In genomic region chr8:106623451-106623850, GRCm38 (mm10) we compare ENCODE assay signal across 19 mouse cellular contexts. TPM values are rescaled to one million over a fixed set of nuclear protein-coding genes. Genes with fewer than 3 reads are reported as not detected.
DNase-seq lines count a peak whose midpoint lies in the region; ATAC-seq lines count a peak whose summit lies in the region.
"Had no signal": no experiment of that assay in that cellular context is flagged by ENCODE, and none has a peak within 500 bp of the region (broad histone marks: within the 10 kb centered on the region; RNA-seq: fewer than 3 reads in every experiment).

No protein-coding gene starts in this region.

- H3K4me3 ChIP-seq in limb, embryonic 15.5 days, result no peak overlapping the region
- no peak overlapping the region for H3K4me3 ChIP-seq in limb, embryonic 10.5 days
- H3K4me3 ChIP-seq in kidney, embryonic 15.5 days (replicated peaks), result no peak overlapping the region
- H3K4me3 ChIP-seq in stomach, embryonic 15.5 days (replicated peaks), result no peak overlapping the region
- H3K4me3 ChIP-seq: embryonic facial prominence, embryonic 12.5 days; heart, embryonic 10.5 days; hindbrain, embryonic 10.5 days; limb, embryonic 12.5 days; midbrain, embryonic 10.5 days had no signal

- H3K27ac ChIP-seq in limb, embryonic 15.5 days, result 0 out of 2 replicates have a peak overlapping the region, but pooled peaks have one; percentile 34
- H3K27ac ChIP-seq in limb, embryonic 10.5 days, result no peak overlapping the region
- H3K27ac ChIP-seq in kidney, embryonic 15.5 days, result peak overlapping the region; percentile 86
- peak overlapping the region; percentile 80; the same call in 1 of the 2 replicates for H3K27ac ChIP-seq in stomach, embryonic 15.5 days
- H3K27ac ChIP-seq: embryonic facial prominence, embryonic 12.5 days; heart, embryonic 10.5 days; hindbrain, embryonic 10.5 days; hindbrain, postnatal 0 days; limb, embryonic 12.5 days; macrophage; midbrain, embryonic 10.5 days had no signal

- ATAC-seq in limb, embryonic 15.5 days (ENCODE audit: insufficient number of reproducible peaks, low FRiP score, low TSS enrichment, low read depth), result no peak
- no peak for ATAC-seq in kidney, embryonic 15.5 days (replicated peaks; ENCODE audit: low FRiP score)
- ATAC-seq in stomach, embryonic 15.5 days (ENCODE audit: insufficient read depth, low FRiP score, low read depth), result no peak
- ATAC-seq: forebrain, embryonic 16.5 days; hindbrain, postnatal 0 days had no signal

- no peaks in the 10 kb centered on the region for H3K36me3 ChIP-seq in limb, embryonic 15.5 days
- no peaks in the 10 kb centered on the region for H3K36me3 ChIP-seq in limb, embryonic 10.5 days
- no peaks in the 10 kb centered on the region for H3K36me3 ChIP-seq in kidney, embryonic 15.5 days
- no peaks in the 10 kb centered on the region for H3K36me3 ChIP-seq in stomach, embryonic 15.5 days
- H3K36me3 ChIP-seq: embryonic facial prominence, embryonic 12.5 days; heart, embryonic 10.5 days; hindbrain, embryonic 10.5 days; limb, embryonic 12.5 days; midbrain, embryonic 10.5 days had no signal

- DNase-seq in limb, embryonic 10.5 days (ENCODE audit: low spot score), result no peak
- peak; percentile 55 for DNase-seq in NIH3T3 (ENCODE audit: low read depth)
- no peak for DNase-seq in left cerebral cortex, postnatal 25 days (ENCODE audit: low spot score in 2 of 2)
- no peak for DNase-seq in cerebellum, adult 18-20 months
- DNase-seq: adrenal gland, adult 2 months; cerebellum, adult 9-10 months; lung, embryonic 14.5 days; thymus, postnatal 36 days had no signal

- H3K9ac ChIP-seq in limb, embryonic 15.5 days, result no peak overlapping the region
- H3K9ac ChIP-seq in kidney, embryonic 15.5 days, result no peak overlapping the region
- H3K9ac ChIP-seq in stomach, embryonic 15.5 days, result no peak overlapping the region
- H3K9ac ChIP-seq: embryonic facial prominence, embryonic 12.5 days; limb, embryonic 12.5 days; lung, embryonic 14.5 days had no signal

- no peak overlapping the region for H3K4me2 ChIP-seq in limb, embryonic 15.5 days
- H3K4me2 ChIP-seq in kidney, embryonic 15.5 days, result 0 out of 2 replicates have a peak overlapping the region, but pooled peaks have one; percentile 7
- no peak overlapping the region for H3K4me2 ChIP-seq in stomach, embryonic 15.5 days
- H3K4me2 ChIP-seq: embryonic facial prominence, embryonic 12.5 days; limb, embryonic 12.5 days; lung, embryonic 14.5 days had no signal

- intact Hi-C loops in left cerebral cortex, postnatal 25 days (cut with DNase I), result no loop called here

- 74% methylated on average over 3 of the region's 3 CpGs for WGBS in limb, embryonic 15.5 days
- 93% methylated on average over 3 of the region's 3 CpGs for WGBS in limb, embryonic 10.5 days
- 67% methylated on average over 3 of the region's 3 CpGs for WGBS in kidney, embryonic 15.5 days
- 68% methylated on average over 3 of the region's 3 CpGs for WGBS in stomach, embryonic 15.5 days

- H3K4me1 ChIP-seq in limb, embryonic 15.5 days, result peaks cover 15% of the 10 kb centered on the region
- peaks cover 24% of the 10 kb centered on the region for H3K4me1 ChIP-seq in limb, embryonic 10.5 days
- peaks cover 49% of the 10 kb centered on the region for H3K4me1 ChIP-seq in kidney, embryonic 15.5 days
- H3K4me1 ChIP-seq in stomach, embryonic 15.5 days, result peaks cover 26% of the 10 kb centered on the region

- H3K9me3 ChIP-seq in limb, embryonic 15.5 days, result no peaks in the 10 kb centered on the region
- H3K9me3 ChIP-seq in limb, embryonic 10.5 days (replicated peaks), result no peaks in the 10 kb centered on the region
- no peaks in the 10 kb centered on the region for H3K9me3 ChIP-seq in kidney, embryonic 15.5 days (replicated peaks)
- no peaks in the 10 kb centered on the region for H3K9me3 ChIP-seq in stomach, embryonic 15.5 days
- H3K9me3 ChIP-seq: embryonic facial prominence, embryonic 12.5 days; heart, embryonic 10.5 days; hindbrain, embryonic 10.5 days; midbrain, embryonic 10.5 days had no signal

- H3K27me3 ChIP-seq in limb, embryonic 15.5 days, result no peaks in the 10 kb centered on the region
- no peaks in the 10 kb centered on the region for H3K27me3 ChIP-seq in limb, embryonic 10.5 days (ENCODE audit: low read depth, poor library complexity, severe bottlenecking)
- no peaks in the 10 kb centered on the region for H3K27me3 ChIP-seq in kidney, embryonic 15.5 days
- no peaks in the 10 kb centered on the region for H3K27me3 ChIP-seq in stomach, embryonic 15.5 days (replicated peaks)
- H3K27me3 ChIP-seq: embryonic facial prominence, embryonic 12.5 days; limb, embryonic 12.5 days had no signal

RNA-seq across cellular contexts. Expression of gene Cdh1, which starts 20.3 kb away (rescaled TPM):
- polyA plus RNA-seq in limb, embryonic 15.5 days (2015; fragmentation: Nextera tagmentation; extraction: Ambion mirVana), result 67.3 and 77.8 TPM in 2 replicates
- polyA plus RNA-seq in limb, embryonic 10.5 days (2016; fragmentation: Nextera tagmentation; extraction: Ambion mirVana), result 15.4 and 16.4 TPM in 2 replicates
- 80.8 and 81.7 TPM in 2 replicates for polyA plus RNA-seq in kidney, embryonic 15.5 days (2015; fragmentation: Nextera tagmentation; extraction: Ambion mirVana)
- polyA plus RNA-seq in stomach, embryonic 15.5 days (2015; fragmentation: Nextera tagmentation; extraction: Ambion mirVana), result 163 and 189 TPM in 2 replicates
- total RNA-seq in left cerebral cortex, postnatal 25 days (2021), result 1 to 10 TPM; 2.3 to 2.5 TPM

RNA-seq across cellular contexts. Expression of gene Gm10073, which starts 50.2 kb away (rescaled TPM):
- 12.4 and 13.3 TPM in 2 replicates for polyA plus RNA-seq in limb, embryonic 15.5 days (2015; fragmentation: Nextera tagmentation; extraction: Ambion mirVana)
- 7.9 and 8.0 TPM in 2 replicates for polyA plus RNA-seq in limb, embryonic 10.5 days (2016; fragmentation: Nextera tagmentation; extraction: Ambion mirVana)
- 9.9 and 11.7 TPM in 2 replicates for polyA plus RNA-seq in kidney, embryonic 15.5 days (2015; fragmentation: Nextera tagmentation; extraction: Ambion mirVana)
- 11.0 and 48.1 TPM in 2 replicates for polyA plus RNA-seq in stomach, embryonic 15.5 days (2015; fragmentation: Nextera tagmentation; extraction: Ambion mirVana)
- total RNA-seq in left cerebral cortex, postnatal 25 days (2021), result 10 to 100 TPM; 72.9 to 84.4 TPM

RNA-seq across cellular contexts. Expression of gene Tango6, which starts 59.4 kb away (rescaled TPM):
- 8.2 and 8.9 TPM in 2 replicates for polyA plus RNA-seq in limb, embryonic 15.5 days (2015; fragmentation: Nextera tagmentation; extraction: Ambion mirVana)
- polyA plus RNA-seq in limb, embryonic 10.5 days (2016; fragmentation: Nextera tagmentation; extraction: Ambion mirVana), result 15.5 and 16.1 TPM in 2 replicates
- polyA plus RNA-seq in kidney, embryonic 15.5 days (2015; fragmentation: Nextera tagmentation; extraction: Ambion mirVana), result 11.6 and 12.3 TPM in 2 replicates
- 7.8 and 9.5 TPM in 2 replicates for polyA plus RNA-seq in stomach, embryonic 15.5 days (2015; fragmentation: Nextera tagmentation; extraction: Ambion mirVana)
- 1 to 10 TPM; 5.7 to 7.0 TPM for total RNA-seq in left cerebral cortex, postnatal 25 days (2021)
